Mouse (Mus musculus) MEL (cell line): ENCODE data around the gene Fbxl22. TPM values are rescaled to one million over a fixed set of nuclear protein-coding genes. Genes with fewer than 3 reads are reported as not detected.

Source experiments
- DNase-seq: peaks from one replicate; pipeline ENCODE4 v3.0.0; 2011; ENCODE audit warnings: low read depth, low spot score
- H3K27ac ChIP-seq: 2 replicates; pipeline ENCODE4 v1.5.1; 2012; ENCODE audit warnings: low read depth, mild to moderate bottlenecking, control low read depth, low read length, moderate library complexity; ENCODE audit not compliant: control insufficient read depth
- H3K27me3 ChIP-seq, 2 experiments: fragments of 150-350 bp in 1 of 2; sonication (generic) in 1 of 2; 2 replicates each; pipeline ENCODE4 v1.6.1; 2012; ENCODE audit warnings: low read length in 2 of 2, mild to moderate bottlenecking in 2 of 2, improper control_type of control experiment in 1 of 2, moderate library complexity in 1 of 2; ENCODE audit not compliant: insufficient read depth in 2 of 2, control insufficient read depth in 1 of 2
- H3K36me3 ChIP-seq, 2 experiments: 2 replicates each; pipeline ENCODE4 v1.6.1; 2012 to 2014; ENCODE audit warnings: low read length in 2 of 2, improper control_type of control experiment in 1 of 2, inconsistent platforms in 1 of 2, mild to moderate bottlenecking in 1 of 2; ENCODE audit not compliant: insufficient read depth in 2 of 2, control insufficient read depth in 1 of 2
- H3K4me1 ChIP-seq, 2 experiments: fragments of 150-350 bp in 1 of 2; sonication (generic) in 1 of 2; 2 replicates each; pipeline ENCODE4 v1.6.1; 2012; ENCODE audit warnings: low read length in 2 of 2, improper control_type of control experiment in 1 of 2, mild to moderate bottlenecking in 1 of 2; ENCODE audit not compliant: insufficient read depth in 2 of 2, control insufficient read depth in 1 of 2
- H3K4me3 ChIP-seq, 2 experiments: fragments of 150-350 bp in 1 of 2; sonication (generic) in 1 of 2; 2 replicates each; pipeline ENCODE4 v1.5.1; 2012; ENCODE audit warnings: low read depth in 2 of 2, low read length in 2 of 2, mild to moderate bottlenecking in 2 of 2, moderate library complexity in 2 of 2, control low read depth in 1 of 2, improper control_type of control experiment in 1 of 2; ENCODE audit not compliant: control insufficient read depth in 1 of 2, insufficient read depth in 1 of 2
- H3K79me2 ChIP-seq: 2 replicates; pipeline ENCODE4 v1.6.1; 2012; ENCODE audit warnings: mild to moderate bottlenecking, low read length, moderate library complexity; ENCODE audit not compliant: control insufficient read depth, poor library complexity, insufficient read depth
- H3K9ac ChIP-seq: 2 replicates; pipeline ENCODE4 v1.6.1; 2012; ENCODE audit warnings: low read depth, mild to moderate bottlenecking, control low read depth, low read length, moderate library complexity; ENCODE audit not compliant: control insufficient read depth, poor library complexity, severe bottlenecking
- H3K9me3 ChIP-seq: fragments of 150-350 bp; sonication (generic); replicated peaks from 2 replicates; pipeline ENCODE4 v1.6.1; 2012; ENCODE audit warnings: mild to moderate bottlenecking, low read length, improper control_type of control experiment, moderate library complexity; ENCODE audit not compliant: insufficient read depth
- CHD1 ChIP-seq: IDR thresholded peaks from 2 replicates; pipeline ENCODE4 v1.6.1; 2012; ENCODE audit warnings: low read depth, mild to moderate bottlenecking, inconsistent platforms, low read length, improper control_type of control experiment
- E2F4 ChIP-seq: IDR thresholded peaks from 2 replicates; pipeline ENCODE4 v1.6.1; 2011; ENCODE audit warnings: low read depth, low read length, improper control_type of control experiment, borderline replicate concordance
- ETS1 ChIP-seq: IDR thresholded peaks from 2 replicates; pipeline ENCODE4 v1.6.1; 2012; ENCODE audit warnings: low read depth, mild to moderate bottlenecking, inconsistent platforms, low read length, improper control_type of control experiment, moderate library complexity
- GABPA ChIP-seq: IDR thresholded peaks from 2 replicates; pipeline ENCODE4 v1.6.1; 2012; ENCODE audit warnings: low read depth, mild to moderate bottlenecking, inconsistent platforms, low read length, improper control_type of control experiment, moderate library complexity
- HCFC1 ChIP-seq: IDR thresholded peaks from 2 replicates; pipeline ENCODE4 v1.6.1; 2012; ENCODE audit warnings: low read depth, mild to moderate bottlenecking, inconsistent platforms, low read length, improper control_type of control experiment, moderate library complexity
- MAFK ChIP-seq: IDR thresholded peaks from 2 replicates; pipeline ENCODE4 v1.6.1; 2011; ENCODE audit warnings: low read depth, mild to moderate bottlenecking, low read length, improper control_type of control experiment, borderline replicate concordance
- MXI1 ChIP-seq: IDR thresholded peaks from 2 replicates; pipeline ENCODE4 v1.6.1; 2011; ENCODE audit warnings: mild to moderate bottlenecking, low read depth, low read length, improper control_type of control experiment
- MYB ChIP-seq: IDR thresholded peaks from 2 replicates; pipeline ENCODE4 v1.6.1; 2011; ENCODE audit warnings: mild to moderate bottlenecking, low read depth, low read length, improper control_type of control experiment
- NRF1 ChIP-seq: IDR thresholded peaks from 2 replicates; pipeline ENCODE4 v1.6.1; 2014; ENCODE audit warnings: low read depth, mild to moderate bottlenecking, inconsistent platforms, low read length, improper control_type of control experiment, moderate library complexity; ENCODE audit not compliant: poor library complexity, insufficient read depth, severe bottlenecking
- POLR2A ChIP-seq, 2 experiments: IDR thresholded peaks; 2 replicates each; pipeline ENCODE4 v1.6.1; 2011 to 2012; ENCODE audit warnings: low read length in 2 of 2, mild to moderate bottlenecking in 2 of 2, control low read depth in 1 of 2, improper control_type of control experiment in 1 of 2, low read depth in 1 of 2, moderate library complexity in 1 of 2; ENCODE audit not compliant: control insufficient read depth in 1 of 2, insufficient read depth in 1 of 2, poor library complexity in 1 of 2
- POLR2AphosphoS2 ChIP-seq: IDR thresholded peaks from 2 replicates; pipeline ENCODE4 v1.6.1; 2011; ENCODE audit warnings: low read length, improper control_type of control experiment
- POLR2AphosphoS5 ChIP-seq: IDR thresholded peaks from 2 replicates; pipeline ENCODE4 v1.6.1; 2012; ENCODE audit warnings: low read depth, borderline replicate concordance, mild to moderate bottlenecking, inconsistent platforms, low read length, moderate library complexity, mixed read lengths
- RAD21 ChIP-seq: IDR thresholded peaks from 2 replicates; pipeline ENCODE4 v1.6.1; 2011; ENCODE audit warnings: mild to moderate bottlenecking, low read depth, low read length, improper control_type of control experiment
- SIN3A ChIP-seq: IDR thresholded peaks from 2 replicates; pipeline ENCODE4 v1.6.1; 2012; ENCODE audit warnings: low read length, improper control_type of control experiment, inconsistent platforms
- USF1 ChIP-seq: IDR thresholded peaks from 2 replicates; pipeline ENCODE4 v1.6.1; 2014; ENCODE audit warnings: low read depth, mild to moderate bottlenecking, inconsistent platforms, low read length, improper control_type of control experiment, moderate library complexity
- polyA plus RNA-seq, 2 experiments: library from polyadenylated mRNA; stranded (reverse) in 1 of 2; unstranded in 1 of 2; fragments of >175 nt in 1 of 2; fragments of >200 nt in 1 of 2; gene quantifications; 2 replicates each; pipeline versions ENCODE4 v1.2.1 to v1.2.4; 2012; ENCODE audit warnings: low replicate concordance in 2 of 2, low read depth in 1 of 2; ENCODE audit not compliant: insufficient read length in 2 of 2, insufficient read depth in 1 of 2, missing spikeins in 1 of 2
- total RNA-seq: library from RNA; depleted of rRNA; stranded (reverse); fragments of 300-350 nt; gene quantifications from 2 replicates; pipeline ENCODE4 v1.2.3, GENCODE M21; 2012

Fbxl22 gene
- total and polyA plus RNA-seq, 3 experiments, result 0.35 to 0.47 TPM; not detected in 1

- Histone ChIP-seq H3K4me3 (no peak overlapping the region), H3K36me3 (no peaks in the 10 kb centered on the region; a peak in 1 of 4 replicates), H3K27me3 (no peaks in the 10 kb centered on the region), H3K9me3 (no peaks in the 10 kb centered on the region), H3K4me1 (no peaks in the 10 kb centered on the region), H3K27ac (no peak overlapping the region), H3K9ac (no peak overlapping the region), H3K79me2 (no peaks in the 10 kb centered on the region)
- DNase-seq, result no peak
- TF ChIP-seq NRF1 (no peak), SIN3A (no peak), GABPA (no peak), MYB (no peak), USF1 (no peak), POLR2A (IDR thresholded peaks at IDR 0.05; ENCODE audit: control insufficient read depth in 1 of 2, insufficient read depth in 1 of 2, low read depth in 1 of 2, low read length in 2 of 2, poor library complexity in 1 of 2) (no peak), MAFK (no peak)
Observed at GRCm38 (mm10) chr9:66518901-66519300, 4.5 kb upstream of the Fbxl22 start.

GRCm38 (mm10) chr9:66518251-66518650, 3.9 kb upstream of the Fbxl22 start:
- Histone ChIP-seq H3K4me3 (no peak overlapping the region), H3K4me1 (no peaks in the 10 kb centered on the region), H3K9me3 (no peaks in the 10 kb centered on the region), H3K27ac (no peak overlapping the region), H3K27me3 (no peaks in the 10 kb centered on the region), H3K79me2 (no peaks in the 10 kb centered on the region), H3K36me3 (no peaks in the 10 kb centered on the region; a peak in 1 of 4 replicates), H3K9ac (no peak overlapping the region)
- no peak for TF ChIP-seq ETS1
- TF ChIP-seq MXI1, result no peak
- no peak for TF ChIP-seq POLR2AphosphoS5
- no peak for TF ChIP-seq GABPA
- TF ChIP-seq RAD21, result no peak
- DNase-seq, result no peak

GRCm38 (mm10) chr9:66517746-66518145, 3.4 kb upstream of the Fbxl22 start:
- no peak overlapping the region for H3K9ac ChIP-seq
- H3K9me3 ChIP-seq, result no peaks in the 10 kb centered on the region
- H3K27me3 ChIP-seq, result no peaks in the 10 kb centered on the region
- DNase-seq, result no peak
- TF ChIP-seq POLR2AphosphoS2, result no peak
- TF ChIP-seq CHD1, result no peak
- no peak for TF ChIP-seq HCFC1
- no peak for TF ChIP-seq USF1
- TF ChIP-seq E2F4, result no peak
- peaks cover 0 to 1% of the 10 kb centered on the region in 2 experiments; a peak in 2 of 4 replicates for H3K36me3 ChIP-seq
- H3K4me3 ChIP-seq, result no peak overlapping the region
- no peak overlapping the region for H3K27ac ChIP-seq
- H3K4me1 ChIP-seq, result peaks cover 0 to 1% of the 10 kb centered on the region in 2 experiments; a peak in 2 of 4 replicates
- H3K79me2 ChIP-seq, result no peaks in the 10 kb centered on the region
